Mouse (Mus musculus) G1E (cell line): ENCODE measurements around the gene Mrpl47. TPM values are rescaled to one million over a fixed set of nuclear protein-coding genes. Genes with fewer than 3 reads are reported as not detected.

Experiments
- ATAC-seq: 2 replicates; pipeline ENCODE4 v1.8.0; 2016; ENCODE audit warnings: mild to moderate bottlenecking; ENCODE audit not compliant: insufficient number of reproducible peaks, poor library complexity, low FRiP score, severe bottlenecking; ENCODE audit errors: extremely low read depth
- DNase-seq: peaks from one replicate; pipeline ENCODE4 v3.0.0; 2012; ENCODE audit warnings: low spot score
- H3K27me3 ChIP-seq: 2 replicates; pipeline ENCODE4 v1.6.1; 2012; ENCODE audit warnings: mild to moderate bottlenecking, low read length, inconsistent platforms; ENCODE audit not compliant: insufficient read depth
- H3K36me3 ChIP-seq: replicated peaks from 2 replicates; pipeline ENCODE3; 2012; ENCODE audit warnings: mild to moderate bottlenecking, inconsistent platforms
- H3K4me1 ChIP-seq: 2 replicates; pipeline ENCODE4 v1.6.1; 2012; ENCODE audit warnings: low read depth, low read length, inconsistent platforms, mixed read lengths; ENCODE audit not compliant: insufficient read depth
- H3K4me3 ChIP-seq: 2 replicates; pipeline ENCODE4 v1.5.1; 2012; ENCODE audit warnings: low read depth, mild to moderate bottlenecking, inconsistent platforms, low read length, moderate library complexity, mixed read lengths
- H3K9me3 ChIP-seq: replicated peaks from 2 replicates; pipeline ENCODE4 v1.6.1; 2012; ENCODE audit warnings: inconsistent platforms
- CTCF ChIP-seq: IDR thresholded peaks from 2 replicates; pipeline ENCODE4 v1.5.1; 2012; ENCODE audit warnings: low read depth, low read length, inconsistent platforms, mixed read lengths
- GATA1 ChIP-seq: IDR thresholded peaks from 2 replicates; pipeline ENCODE4 v1.6.1; 2012; ENCODE audit warnings: borderline replicate concordance, low read length, inconsistent platforms, mixed read lengths
- GATA2 ChIP-seq: IDR thresholded peaks from 2 replicates; pipeline ENCODE4 v1.6.1; 2012; ENCODE audit warnings: low read depth, low read length, inconsistent platforms, borderline replicate concordance
- POLR2AphosphoS5 ChIP-seq: IDR thresholded peaks from 2 replicates; pipeline ENCODE4 v1.6.1; 2012; ENCODE audit warnings: low read depth, low read length, inconsistent platforms; ENCODE audit not compliant: insufficient replicate concordance
- TAL1 ChIP-seq: conservative IDR thresholded peaks from 2 replicates; pipeline ENCODE4 v1.6.1; 2012; ENCODE audit warnings: low read depth, low read length, inconsistent platforms, mixed read lengths
- polyA plus RNA-seq: library from polyadenylated mRNA; stranded (reverse); fragments of >175 nt; gene quantifications from 2 replicates; pipeline ENCODE4 v1.2.3, GENCODE M21; 2012
- total RNA-seq, 2 experiments: library from RNA; stranded (forward) in 1 of 2; stranded (reverse) in 1 of 2; fragments of 200-1000 nt in 1 of 2; fragments of >200 nt in 1 of 2; fragmentation: Nextera tagmentation in 1 of 2; gene quantifications; 2 replicates each; pipeline ENCODE4 v1.2.3; 2014 to 2017

The Mrpl47 gene
- total and polyA plus RNA-seq, 3 experiments: 1.8 to 75.5 (median 43.4) TPM

- peaks cover 21% of the 10 kb centered on the region; the same call in 1 of the 2 replicates for H3K4me1 ChIP-seq
- no peaks in the 10 kb centered on the region for H3K9me3 ChIP-seq
- H3K36me3 ChIP-seq: no peaks in the 10 kb centered on the region
- peak; percentile 80 for ATAC-seq
- DNase-seq: peak; percentile 20
- no peak overlapping the region for H3K4me3 ChIP-seq
- H3K27me3 ChIP-seq: no peaks in the 10 kb centered on the region
- TF ChIP-seq CTCF (peak; percentile 88), TAL1 (no peak), POLR2AphosphoS5 (no peak)
Observed at GRCm38 (mm10) chr3:32698228-32698863, 39.1 kb downstream of the Mrpl47 start.

DNA sequence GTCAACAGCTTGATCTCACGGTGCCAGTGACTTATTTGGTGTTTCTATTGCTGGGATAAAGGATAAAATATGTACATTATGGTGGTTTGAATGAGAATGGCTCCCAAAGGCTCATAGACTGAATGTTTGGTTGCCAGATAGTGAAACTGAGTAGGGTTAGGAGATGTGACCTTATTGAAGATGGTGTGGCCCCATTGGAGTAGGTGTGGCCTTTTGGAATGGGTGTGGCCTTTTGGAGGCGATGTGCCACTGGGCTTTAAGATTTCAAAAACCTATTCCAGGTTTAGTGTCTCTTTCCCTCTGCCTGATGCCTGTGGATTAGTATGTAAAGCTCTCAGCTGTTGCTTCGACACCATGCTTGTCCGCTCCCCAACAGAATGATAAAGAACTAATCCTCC is 41.8 kb downstream of the Mrpl47 start:
- no peaks in the 10 kb centered on the region for H3K36me3 ChIP-seq
- ATAC-seq (no peak), DNase-seq (no peak)
- H3K4me3 ChIP-seq: no peak overlapping the region
- H3K9me3 ChIP-seq: no peaks in the 10 kb centered on the region
- TF ChIP-seq POLR2AphosphoS5: no peak
- TF ChIP-seq CTCF: no peak
- no peak for TF ChIP-seq GATA1
- no peak for TF ChIP-seq TAL1
- TF ChIP-seq GATA2: no peak
- peaks cover 27% of the 10 kb centered on the region; the same call in 1 of the 2 replicates for H3K4me1 ChIP-seq
- H3K27me3 ChIP-seq: no peaks in the 10 kb centered on the region

DNA sequence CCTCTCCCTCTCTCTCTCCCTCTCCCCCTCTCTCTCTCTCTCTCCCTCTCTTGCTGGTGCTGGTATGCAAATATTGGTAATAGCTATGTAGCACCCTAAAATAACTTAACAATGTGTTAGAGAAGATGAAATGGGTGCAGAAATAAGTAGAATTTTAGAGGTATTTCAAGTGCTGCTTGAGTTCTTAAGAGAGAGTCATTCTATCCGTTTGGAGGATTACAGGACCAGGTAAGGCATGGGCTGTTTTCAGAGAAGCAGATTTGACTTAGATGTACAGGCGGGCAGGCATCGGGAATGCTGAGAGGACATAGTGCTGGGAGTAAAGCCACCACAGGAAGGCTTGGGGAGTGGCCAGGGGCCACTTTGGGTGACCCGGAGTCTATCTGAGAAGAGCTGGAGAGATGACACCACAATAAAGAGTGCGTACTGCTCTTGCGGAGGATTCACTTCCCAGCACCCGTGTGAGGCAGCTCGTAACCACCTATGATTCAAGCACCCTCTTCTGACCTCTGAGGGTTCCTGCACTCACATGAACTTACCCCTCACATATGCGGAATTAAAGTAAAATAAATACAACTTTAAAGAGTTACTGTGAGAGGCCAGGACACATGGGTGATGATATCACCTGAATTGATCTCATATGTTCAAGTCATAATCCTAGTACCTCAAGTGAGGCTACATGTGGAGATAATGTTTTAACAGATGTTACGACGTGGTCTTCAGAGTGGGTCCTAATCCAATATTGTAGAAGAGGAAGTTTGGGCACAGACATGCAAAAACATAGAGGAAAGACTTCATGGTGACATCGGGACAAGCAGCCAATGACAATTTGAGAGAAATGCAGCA is 42.4 kb downstream of the Mrpl47 start:
- H3K4me1 ChIP-seq: peaks cover 29% of the 10 kb centered on the region; the same call in 1 of the 2 replicates

DNA sequence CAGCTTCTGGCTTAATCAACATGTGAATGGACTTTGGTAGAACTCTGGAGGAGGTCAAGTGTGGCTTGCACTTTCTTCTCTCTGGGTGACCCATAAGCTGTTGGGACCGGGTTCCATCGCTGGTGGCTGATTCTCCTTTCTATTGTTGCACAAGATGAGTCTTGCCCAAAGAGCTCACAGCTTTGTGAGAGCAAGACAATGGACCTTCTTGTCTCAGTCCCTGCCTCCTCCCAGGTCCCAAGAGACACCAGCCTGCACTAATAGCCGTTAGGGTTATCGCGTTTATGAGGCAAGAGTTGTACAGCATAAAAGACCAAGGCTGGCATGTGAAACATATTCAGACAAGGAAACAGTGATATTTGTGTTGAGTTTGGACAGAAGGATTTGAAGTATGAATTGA is 43.2 kb downstream of the Mrpl47 start:
- Histone ChIP-seq H3K4me1 (peaks cover 35% of the 10 kb centered on the region; the same call in 1 of the 2 replicates), H3K9me3 (no peaks in the 10 kb centered on the region), H3K4me3 (no peak overlapping the region), H3K36me3 (no peaks in the 10 kb centered on the region), H3K27me3 (no peaks in the 10 kb centered on the region)
- DNase-seq (no peak), ATAC-seq (no peak)
- no peak for TF ChIP-seq TAL1
- TF ChIP-seq CTCF: no peak
- TF ChIP-seq GATA2: no peak
- TF ChIP-seq POLR2AphosphoS5: no peak
- no peak for TF ChIP-seq GATA1

More for the DNA sequence above, 42.4 kb downstream of the Mrpl47 start:
- Histone ChIP-seq H3K36me3 (no peaks in the 10 kb centered on the region), H3K9me3 (no peaks in the 10 kb centered on the region), H3K4me3 (no peak overlapping the region), H3K27me3 (no peaks in the 10 kb centered on the region)
- TF ChIP-seq GATA1 (no peak), TAL1 (no peak), POLR2AphosphoS5 (no peak), CTCF (no peak), GATA2 (no peak)
- ATAC-seq: no peak
- DNase-seq: no peak

GRCm38 (mm10) chr3:32691841-32692240 is 45.6 kb downstream of the Mrpl47 start:
- H3K4me1 ChIP-seq: peaks cover 30% of the 10 kb centered on the region; the same call in 1 of the 2 replicates
- no peaks in the 10 kb centered on the region for H3K36me3 ChIP-seq
- no peaks in the 10 kb centered on the region for H3K9me3 ChIP-seq
- TF ChIP-seq POLR2AphosphoS5 (no peak), GATA2 (no peak), GATA1 (no peak)
- H3K27me3 ChIP-seq: no peaks in the 10 kb centered on the region
- DNase-seq: no peak
- no peak overlapping the region for H3K4me3 ChIP-seq
- ATAC-seq: no peak

DNA sequence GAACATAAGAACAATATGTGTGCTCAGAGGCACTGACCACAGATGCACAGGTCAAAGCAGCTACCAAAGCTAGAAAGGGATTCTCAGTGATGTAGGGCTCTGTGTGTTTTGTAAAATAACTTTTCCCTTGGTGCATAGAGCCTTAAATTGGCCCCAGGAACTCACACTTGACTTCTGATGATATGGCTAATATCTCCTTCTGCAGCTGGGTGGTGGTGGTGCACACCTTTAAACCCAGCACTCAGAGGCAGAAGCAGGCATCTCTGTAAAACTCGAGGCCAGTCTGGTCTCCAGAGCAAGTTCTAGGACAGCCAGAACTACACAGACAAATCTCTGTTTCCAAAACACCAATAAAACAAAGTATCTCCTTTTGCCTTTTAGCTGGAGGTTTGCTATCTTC is 46.5 kb downstream of the Mrpl47 start:
- H3K36me3 ChIP-seq: no peaks in the 10 kb centered on the region
- no peak for TF ChIP-seq TAL1
- TF ChIP-seq POLR2AphosphoS5: no peak
- TF ChIP-seq CTCF: no peak
- no peak for TF ChIP-seq GATA1
- no peak for TF ChIP-seq GATA2
- H3K9me3 ChIP-seq: no peaks in the 10 kb centered on the region
- no peak for ATAC-seq
- no peak overlapping the region for H3K4me3 ChIP-seq
- H3K4me1 ChIP-seq: peaks cover 28% of the 10 kb centered on the region; the same call in 1 of the 2 replicates
- no peaks in the 10 kb centered on the region for H3K27me3 ChIP-seq
- no peak for DNase-seq
